In genomic region chr2:6366521-6366928, GRCm38 (mm10) we compare ENCODE assay signal across 8 mouse cellular contexts. TPM values are rescaled to one million over a fixed set of nuclear protein-coding genes. Genes with fewer than 3 reads are reported as not detected.
DNase-seq lines count a peak whose midpoint lies in the region; ATAC-seq and TF ChIP-seq lines count a peak whose summit lies in the region.

No protein-coding gene starts in this region.

- H3K4me3 ChIP-seq in forebrain, postnatal 0 days (ENCODE audit: low read depth, low read length) = no peak overlapping the region
- no peak overlapping the region for H3K4me3 ChIP-seq in forebrain, embryonic 14.5 days (ENCODE audit: low read depth, low read length)
- H3K4me3 ChIP-seq in liver, embryonic 12.5 days = no peak overlapping the region

- no peak overlapping the region for H3K9ac ChIP-seq in forebrain, postnatal 0 days
- no peak overlapping the region for H3K9ac ChIP-seq in forebrain, embryonic 14.5 days (ENCODE audit: low read length)
- no peak overlapping the region for H3K9ac ChIP-seq in liver, embryonic 12.5 days

- no peaks in the 10 kb centered on the region for H3K4me1 ChIP-seq in forebrain, postnatal 0 days (ENCODE audit: insufficient read depth)
- H3K4me1 ChIP-seq in forebrain, embryonic 14.5 days (ENCODE audit: control insufficient read depth, insufficient read depth, low read length) = 0 out of 2 replicates have a peak, but pooled peaks cover 3% of the 10 kb centered on the region
- H3K4me1 ChIP-seq in liver, embryonic 12.5 days = peaks cover 76% of the 10 kb centered on the region

- H3K27ac ChIP-seq in forebrain, postnatal 0 days (ENCODE audit: low read depth, low read length) = no peak overlapping the region
- no peak overlapping the region for H3K27ac ChIP-seq in forebrain, embryonic 14.5 days (ENCODE audit: low read depth, low read length)
- H3K27ac ChIP-seq in liver, embryonic 12.5 days = no peak overlapping the region

- no peak overlapping the region for H3K4me2 ChIP-seq in forebrain, postnatal 0 days (ENCODE audit: low read depth)
- H3K4me2 ChIP-seq in forebrain, embryonic 14.5 days (ENCODE audit: low read length) = no peak overlapping the region
- no peak overlapping the region for H3K4me2 ChIP-seq in liver, embryonic 12.5 days

- 43% methylated on average over 9 of the region's 9 CpGs for WGBS in forebrain, postnatal 0 days
- WGBS in forebrain, embryonic 14.5 days = 55% methylated on average over 9 of the region's 9 CpGs
- WGBS in liver, embryonic 12.5 days (ENCODE audit: insufficient replicate concordance) = 27% methylated on average over 9 of the region's 9 CpGs

- H3K36me3 ChIP-seq in forebrain, postnatal 0 days (ENCODE audit: insufficient read depth) = no peaks in the 10 kb centered on the region
- no peaks in the 10 kb centered on the region for H3K36me3 ChIP-seq in forebrain, embryonic 14.5 days (ENCODE audit: control insufficient read depth, insufficient read depth, low read length)
- no peaks in the 10 kb centered on the region for H3K36me3 ChIP-seq in liver, embryonic 12.5 days

- TF ChIP-seq CTCF in forebrain, postnatal 0 days (IDR thresholded peaks at IDR 0.05; ENCODE audit: low read depth) = no peak

- H3K9me3 ChIP-seq in forebrain, postnatal 0 days (ENCODE audit: low read length) = no peaks in the 10 kb centered on the region
- no peaks in the 10 kb centered on the region for H3K9me3 ChIP-seq in forebrain, embryonic 14.5 days (replicated peaks; ENCODE audit: control insufficient read depth, low read length)
- H3K9me3 ChIP-seq in liver, embryonic 12.5 days (replicated peaks) = no peaks in the 10 kb centered on the region

- ATAC-seq in forebrain, postnatal 0 days = peak; percentile 48; the same call in 1 of the 2 replicates
- no peak for ATAC-seq in forebrain, embryonic 14.5 days
- ATAC-seq in liver, embryonic 12.5 days = peak; percentile 42; the same call in 1 of the 2 replicates

- no peaks in the 10 kb centered on the region for H3K27me3 ChIP-seq in forebrain, postnatal 0 days (ENCODE audit: insufficient read depth, low read length)
- no peaks in the 10 kb centered on the region for H3K27me3 ChIP-seq in forebrain, embryonic 14.5 days (replicated peaks; ENCODE audit: control insufficient read depth, insufficient read depth, low read length)
- H3K27me3 ChIP-seq in liver, embryonic 12.5 days (replicated peaks) = no peaks in the 10 kb centered on the region

- DNase-seq in forebrain, postnatal 0 days = no peak
- no peak for DNase-seq in forebrain, embryonic 14.5 days (ENCODE audit: low spot score)
- peak; percentile 73 for DNase-seq in 3134 (ENCODE audit: extremely low read depth, insufficient read length, low spot score)
- peak; percentile 23 for DNase-seq in c-Kit-positive CD71-positive TER-119-positive erythroid progenitor cells, embryonic 14.5 days (ENCODE audit: low spot score)
- DNase-seq in spleen, adult 12 weeks (ENCODE audit: low spot score) = no peak
- no peak for DNase-seq in kidney, adult 18-20 months
- no peak for DNase-seq in kidney, postnatal 25 days

RNA-seq across cellular contexts. Expression of gene Usp6nl, which starts 44.1 kb away (rescaled TPM):
- 13.5 and 18.3 TPM in 2 replicates for total RNA-seq in forebrain, postnatal 0 days (2014; rRNA removed)
- 3.8 and 6.5 TPM in 2 replicates for polyA plus RNA-seq in forebrain, postnatal 0 days (2015; fragmentation: Nextera tagmentation; extraction: Ambion mirVana)
- 6.6 and 9.8 TPM in 2 replicates for polyA plus RNA-seq in forebrain, embryonic 14.5 days (2014; fragmentation: Nextera tagmentation; extraction: Ambion mirVana)
- 7.7 and 7.9 TPM in 2 replicates for polyA plus RNA-seq in liver, embryonic 12.5 days (2016; fragmentation: Nextera tagmentation; extraction: Ambion mirVana)

Comparison
In these comparisons a context has a peak if more than half of its experiments do, and no peak if none do; other contexts are left out.
1. DNase-seq: peak in 3134 (single experiment) and c-Kit-positive CD71-positive TER-119-positive erythroid progenitor cells, embryonic 14.5 days (single experiment); none in forebrain, postnatal 0 days (single experiment), forebrain, embryonic 14.5 days (single experiment), spleen, adult 12 weeks (single experiment), kidney, adult 18-20 months (single experiment) and kidney, postnatal 25 days (0 of 2).